Mouse (Mus musculus): ENCODE measurements around the gene Prkcq.

DNA sequence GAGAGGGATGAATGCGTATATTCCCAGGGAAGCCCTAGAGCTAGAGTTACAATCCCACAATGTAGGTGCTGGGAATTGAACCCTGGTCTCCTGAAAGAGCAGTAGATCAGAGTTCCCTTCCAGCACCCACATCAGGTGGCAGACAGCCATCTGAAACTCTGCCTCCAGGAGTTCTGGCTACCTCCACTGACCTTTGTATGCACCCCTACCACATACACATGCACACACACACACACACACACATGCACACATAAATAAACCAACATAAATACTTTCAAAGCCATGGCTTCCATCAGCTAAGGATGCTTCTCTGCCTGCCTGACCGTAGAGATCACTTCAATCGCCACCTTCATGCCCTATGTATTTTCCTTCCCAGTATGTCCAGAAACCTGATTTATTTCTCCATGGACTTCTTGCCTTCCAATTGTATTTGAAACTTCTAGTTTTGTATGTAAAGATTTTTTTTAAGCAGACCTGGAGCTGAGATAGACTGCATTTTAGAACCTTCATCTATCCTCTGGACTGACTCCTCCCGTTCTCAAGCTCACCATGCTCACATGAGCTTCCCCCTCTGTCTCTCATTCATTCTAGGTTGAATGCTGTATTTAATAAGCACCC, 17.4 kb downstream of the Prkcq start:
- no peak for TF ChIP-seq CTCF (conservative IDR thresholded peaks at IDR 0.05; ENCODE audit: insufficient read depth, insufficient read length, low read depth, low read length)
- no peak for TF ChIP-seq POLR2A (IDR thresholded peaks at IDR 0.05; ENCODE audit: low read depth, low read length)

Data from kidney, adult 2 months (tissue).